Mouse (Mus musculus) heart, postnatal 0 days (tissue): ENCODE data around the gene Cgnl1. TPM values are rescaled to one million over a fixed set of nuclear protein-coding genes. Genes with fewer than 3 reads are reported as not detected.

Experiments
- ATAC-seq: fragments of 200-750 bp; cut with Nextera tagmentation; 2 replicates; pipeline ENCODE4 v1.8.0; 2017; ENCODE audit warnings: low read depth, moderate number of reproducible peaks, moderate library complexity; ENCODE audit not compliant: insufficient read depth
- DNase-seq: peaks from one replicate; pipeline ENCODE4 v3.0.0-alpha.2; 2016; ENCODE audit warnings: low spot score
- H3K27ac ChIP-seq: fragments of 300-500 bp; sonication (generic); 2 replicates; pipeline ENCODE4 v1.5.1; 2014; ENCODE audit warnings: low read depth, mild to moderate bottlenecking
- H3K27me3 ChIP-seq: fragments of 300-500 bp; sonication (generic); 2 replicates; pipeline ENCODE4 v1.6.1; 2014; ENCODE audit warnings: low read length, mixed read lengths; ENCODE audit not compliant: control insufficient read depth, insufficient read depth
- H3K36me3 ChIP-seq: fragments of 300-500 bp; sonication (generic); replicated peaks from 2 replicates; pipeline ENCODE4 v1.6.1; 2014; ENCODE audit warnings: low read length, mixed read lengths; ENCODE audit not compliant: control insufficient read depth, insufficient read depth
- H3K4me1 ChIP-seq: fragments of 300-500 bp; sonication (generic); 2 replicates; pipeline ENCODE4 v1.6.1; 2014; ENCODE audit warnings: antibody characterized with exemption; ENCODE audit not compliant: control insufficient read depth, insufficient read depth
- H3K4me2 ChIP-seq: fragments of 300-500 bp; sonication (generic); 2 replicates; pipeline ENCODE4 v1.6.1; 2014; ENCODE audit warnings: low read depth, mild to moderate bottlenecking, low read length, moderate library complexity
- H3K4me3 ChIP-seq: fragments of 300-500 bp; sonication (generic); 2 replicates; pipeline ENCODE4 v1.5.1; 2014; ENCODE audit warnings: low read depth, low read length
- H3K9ac ChIP-seq: fragments of 300-500 bp; sonication (generic); replicated peaks from 2 replicates; pipeline ENCODE4 v1.6.1; 2014; ENCODE audit warnings: low read depth, low read length, mixed read lengths
- H3K9me3 ChIP-seq: fragments of 300-500 bp; sonication (generic); replicated peaks from 2 replicates; pipeline ENCODE4 v1.6.1; 2016; ENCODE audit warnings: low read length; ENCODE audit not compliant: control insufficient read depth
- CTCF ChIP-seq: IDR thresholded peaks from 2 replicates; pipeline ENCODE4 v1.5.1; 2016; ENCODE audit warnings: antibody characterized with exemption, control low read depth, low read depth
- EP300 ChIP-seq: IDR thresholded peaks from 2 replicates; pipeline ENCODE4 v1.6.1; 2016; ENCODE audit warnings: antibody characterized with exemption, low read depth
- WGBS: fragments of 180-500 bp; shearing (Covaris S2); extraction: QIAGEN DNeasy Blood & Tissue Kit; methylation state at CpG from one replicate; pipeline ENCODE4 v1.1.7; 2014; 5-methylcytosine and 5-hydroxymethylcytosine counted together
- polyA plus RNA-seq: library from polyadenylated mRNA; unstranded; fragments of >200 nt; fragmentation: Nextera tagmentation; extraction: Ambion mirVana; gene quantifications from 2 replicates; pipeline ENCODE4 v1.2.1, GENCODE M21; 2015
- total RNA-seq: library from RNA; depleted of rRNA; stranded (reverse); fragments of >200 nt; gene quantifications from 2 replicates; pipeline ENCODE4 v1.2.3, GENCODE M21; 2014; ENCODE audit warnings: low replicate concordance

The Cgnl1 gene
- total and polyA plus RNA-seq, 2 experiments from 2014 or later: 20.0 to 20.6 TPM

GRCm38 (mm10) chr9:71768119-71768518, 3.3 kb downstream of the Cgnl1 start:
- Histone ChIP-seq H3K4me3 (no peak overlapping the region), H3K27ac (no peak overlapping the region), H3K36me3 (no peaks in the 10 kb centered on the region), H3K9me3 (no peaks in the 10 kb centered on the region), H3K4me1 (no peaks in the 10 kb centered on the region; the same call in 1 of the 2 replicates), H3K9ac (no peak overlapping the region), H3K4me2 (no peak overlapping the region), H3K27me3 (no peaks in the 10 kb centered on the region)
- WGBS: 88% methylated on average over 1 of the region's 1 CpGs
- DNase-seq (no peak), ATAC-seq (no peak)
- TF ChIP-seq CTCF (no peak), EP300 (no peak)

GRCm38 (mm10) chr9:71766902-71767301, 4.5 kb downstream of the Cgnl1 start:
- DNase-seq (no peak), ATAC-seq (no peak)
- Histone ChIP-seq H3K4me2 (no peak overlapping the region), H3K27me3 (no peaks in the 10 kb centered on the region), H3K9ac (no peak overlapping the region), H3K9me3 (no peaks in the 10 kb centered on the region), H3K36me3 (no peaks in the 10 kb centered on the region), H3K4me3 (no peak overlapping the region), H3K27ac (no peak overlapping the region), H3K4me1 (no peaks in the 10 kb centered on the region; the same call in 1 of the 2 replicates)
- no peak for TF ChIP-seq EP300
- WGBS: 60% methylated on average over 2 of the region's 2 CpGs

DNA sequence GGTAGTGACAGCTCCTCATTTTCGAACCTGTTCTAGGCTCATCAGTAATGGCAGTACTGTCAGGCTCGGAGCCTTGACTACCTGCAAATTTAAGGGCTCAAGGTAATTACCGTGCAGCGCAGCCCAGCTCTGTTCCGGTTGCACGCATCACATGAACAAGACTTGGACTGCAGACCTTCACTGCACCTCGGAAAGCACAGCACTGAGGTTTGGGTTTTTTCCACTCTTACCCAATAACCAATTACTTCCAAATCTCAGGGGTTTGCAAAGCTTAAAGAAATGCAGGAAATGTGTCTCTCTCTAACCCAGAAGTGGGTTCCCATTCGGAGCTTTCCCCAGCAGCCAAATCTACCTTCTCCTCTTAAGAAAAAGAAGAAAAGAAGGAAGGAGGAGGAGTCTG, 5.1 kb downstream of the Cgnl1 start:
- Histone ChIP-seq H3K4me2 (no peak overlapping the region), H3K9ac (no peak overlapping the region), H3K4me3 (no peak overlapping the region), H3K27ac (no peak overlapping the region), H3K9me3 (no peaks in the 10 kb centered on the region), H3K4me1 (peaks cover under 1% of the 10 kb centered on the region; the same call in 1 of the 2 replicates), H3K36me3 (no peaks in the 10 kb centered on the region), H3K27me3 (no peaks in the 10 kb centered on the region)
- DNase-seq (peak; percentile 1), ATAC-seq (no peak)
- TF ChIP-seq CTCF (no peak), EP300 (no peak)
- WGBS: 82% methylated on average over 8 of the region's 8 CpGs

DNA sequence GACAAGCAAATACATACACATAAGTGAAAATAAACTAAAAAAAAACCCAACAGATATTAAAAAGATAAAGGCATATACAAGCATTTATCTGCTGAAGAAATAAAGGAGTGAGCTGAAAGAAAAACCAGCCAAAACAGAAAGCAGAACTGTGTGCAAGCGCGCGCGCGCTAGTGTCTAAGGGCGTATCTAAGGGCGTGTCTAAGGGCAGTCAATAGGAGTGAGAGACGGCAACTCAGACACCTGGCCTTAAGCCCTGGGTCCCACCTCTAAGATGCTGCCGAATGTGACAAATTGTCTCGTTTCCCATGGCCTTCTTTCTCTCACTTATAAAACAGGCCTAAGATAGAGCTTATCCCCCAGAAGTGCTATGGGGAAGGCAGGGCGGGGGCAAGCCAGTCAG, 6.9 kb downstream of the Cgnl1 start:
- Histone ChIP-seq H3K27me3 (no peaks in the 10 kb centered on the region), H3K9ac (no peak overlapping the region), H3K4me2 (no peak overlapping the region), H3K36me3 (no peaks in the 10 kb centered on the region), H3K9me3 (no peaks in the 10 kb centered on the region), H3K4me1 (peaks cover 17% of the 10 kb centered on the region), H3K27ac (no peak overlapping the region), H3K4me3 (no peak overlapping the region)
- peak; percentile 5 for DNase-seq
- ATAC-seq: no peak
- WGBS: 79% methylated on average over 11 of the region's 11 CpGs
- TF ChIP-seq CTCF (no peak), EP300 (no peak)

- H3K36me3 ChIP-seq: no peaks in the 10 kb centered on the region
- ATAC-seq: no peak
- H3K4me1 ChIP-seq: peaks cover 17% of the 10 kb centered on the region
- H3K27me3 ChIP-seq: no peaks in the 10 kb centered on the region
- TF ChIP-seq EP300 (no peak), CTCF (no peak)
- H3K4me3 ChIP-seq: no peak overlapping the region
- no peaks in the 10 kb centered on the region for H3K9me3 ChIP-seq
- no peak overlapping the region for H3K4me2 ChIP-seq
- 44% methylated on average over 1 of the region's 1 CpGs for WGBS
- DNase-seq: no peak
- H3K27ac ChIP-seq: no peak overlapping the region
- H3K9ac ChIP-seq: no peak overlapping the region
Observed at GRCm38 (mm10) chr9:71763273-71763672, 8.1 kb downstream of the Cgnl1 start.

DNA sequence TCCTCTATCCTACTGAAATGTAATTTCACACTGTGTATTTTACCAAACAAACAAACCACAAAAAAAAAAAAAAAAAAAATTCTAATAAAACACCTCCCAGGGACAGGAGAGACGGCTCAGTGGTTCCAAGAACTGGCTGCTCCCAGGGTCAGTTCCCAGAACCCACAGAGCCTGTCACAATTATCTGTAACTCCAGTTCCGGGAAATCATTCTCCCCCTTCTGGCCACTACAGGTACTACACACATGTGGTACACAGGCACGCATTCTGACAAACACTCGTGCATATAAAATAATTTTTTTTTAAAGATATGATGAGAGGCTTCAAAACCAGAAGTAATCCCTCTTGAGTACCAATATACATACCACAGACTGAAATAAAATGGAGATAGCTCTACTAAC, 9.7 kb downstream of the Cgnl1 start:
- Histone ChIP-seq H3K27me3 (no peaks in the 10 kb centered on the region), H3K9me3 (no peaks in the 10 kb centered on the region), H3K4me2 (no peak overlapping the region), H3K9ac (no peak overlapping the region), H3K4me1 (peaks cover 26% of the 10 kb centered on the region), H3K36me3 (no peaks in the 10 kb centered on the region), H3K27ac (no peak overlapping the region), H3K4me3 (no peak overlapping the region)
- no peak; the same call in 1 of the 2 replicates for TF ChIP-seq CTCF
- TF ChIP-seq EP300: no peak
- DNase-seq (no peak), ATAC-seq (no peak)
- WGBS: 90% methylated on average over 4 of the region's 4 CpGs
